Mouse (Mus musculus): Measurements from ENCODE around the gene Cnot10. TPM values are rescaled to one million over a fixed set of nuclear protein-coding genes. Genes with fewer than 3 reads are reported as not detected.

Gene Cnot10
- total and polyA plus RNA-seq, 3 experiments, result 42.4 to 143 (median 46.9) TPM

DNA sequence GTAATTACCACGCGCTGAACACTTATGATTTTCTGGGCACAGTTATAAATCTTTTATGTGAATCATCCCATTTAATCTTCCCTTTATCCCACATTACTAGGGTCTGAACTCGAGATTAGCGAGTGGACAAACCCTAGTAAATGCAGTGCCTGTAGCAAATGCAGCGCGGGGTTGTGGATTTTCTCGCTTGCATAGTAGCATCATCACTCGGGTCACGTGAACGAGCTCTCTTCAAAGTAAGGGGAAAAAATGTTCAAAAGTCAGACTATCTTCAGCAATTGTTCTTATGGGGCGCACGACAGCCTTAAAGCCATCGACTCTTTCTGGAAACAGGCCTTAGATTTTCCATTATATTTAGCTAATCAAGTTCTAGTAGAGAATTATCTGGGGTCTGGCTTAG is 47.7 kb upstream of the Cnot10 start:
- Histone ChIP-seq H3K9me3 (replicated peaks; ENCODE audit: insufficient read depth, low read length) (no peaks in the 10 kb centered on the region), H3K27ac (ENCODE audit: control insufficient read depth, low read depth, low read length) (no peak overlapping the region), H3K4me1 (ENCODE audit: control insufficient read depth in 1 of 2, insufficient read depth in 2 of 2, low read length in 2 of 2) (peaks cover 5 to 26% of the 10 kb centered on the region in 2 experiments), H3K27me3 (ENCODE audit: control insufficient read depth in 1 of 2, insufficient read depth in 2 of 2, low read length in 2 of 2) (no peaks in the 10 kb centered on the region), H3K9ac (ENCODE audit: control insufficient read depth, low read depth, low read length, poor library complexity, severe bottlenecking) (peak overlapping the region; percentile 95), H3K36me3 (ENCODE audit: control insufficient read depth in 1 of 2, insufficient read depth in 2 of 2, low read length in 2 of 2) (peaks cover 0 to 23% of the 10 kb centered on the region in 2 experiments; a peak in 3 of 4 replicates), H3K79me2 (ENCODE audit: control insufficient read depth, insufficient read depth, low read length, poor library complexity) (peaks cover 18% of the 10 kb centered on the region), H3K4me3 (ENCODE audit: control insufficient read depth in 1 of 2, insufficient read depth in 1 of 2, low read depth in 2 of 2, low read length in 2 of 2) (peak overlapping the region; percentile 86 to 94)
- DNase-seq (ENCODE audit: low read depth, low spot score), result no peak
- TF ChIP-seq ZKSCAN1 (IDR thresholded peaks at IDR 0.05; ENCODE audit: low read depth, low read length) (no peak), TBP (IDR thresholded peaks at IDR 0.05; ENCODE audit: low read depth, low read length) (no peak), KAT2A (conservative IDR thresholded peaks at IDR 0.05; ENCODE audit: low read depth, low read length) (no peak), ZC3H11A (IDR thresholded peaks at IDR 0.05; ENCODE audit: low read depth, low read length) (no peak), TAL1 (IDR thresholded peaks at IDR 0.05; ENCODE audit: low read length) (no peak), TCF12 (IDR thresholded peaks at IDR 0.05; ENCODE audit: low read depth, low read length) (no peak), MYC (IDR thresholded peaks at IDR 0.05; ENCODE audit: low read depth, low read length) (no peak), CHD2 (IDR thresholded peaks at IDR 0.05; ENCODE audit: low read length) (no peak), BHLHE40 (IDR thresholded peaks at IDR 0.05; ENCODE audit: borderline replicate concordance, low read depth, low read length) (no peak), NELFE (IDR thresholded peaks at IDR 0.05; ENCODE audit: low read depth, low read length) (no peak), GATA1 (IDR thresholded peaks at IDR 0.05; ENCODE audit: low read depth, low read length) (no peak), USF1 (IDR thresholded peaks at IDR 0.05; ENCODE audit: low read depth, low read length) (no peak), POLR2AphosphoS5 (IDR thresholded peaks at IDR 0.05; ENCODE audit: borderline replicate concordance, low read depth, low read length) (no peak)

DNA sequence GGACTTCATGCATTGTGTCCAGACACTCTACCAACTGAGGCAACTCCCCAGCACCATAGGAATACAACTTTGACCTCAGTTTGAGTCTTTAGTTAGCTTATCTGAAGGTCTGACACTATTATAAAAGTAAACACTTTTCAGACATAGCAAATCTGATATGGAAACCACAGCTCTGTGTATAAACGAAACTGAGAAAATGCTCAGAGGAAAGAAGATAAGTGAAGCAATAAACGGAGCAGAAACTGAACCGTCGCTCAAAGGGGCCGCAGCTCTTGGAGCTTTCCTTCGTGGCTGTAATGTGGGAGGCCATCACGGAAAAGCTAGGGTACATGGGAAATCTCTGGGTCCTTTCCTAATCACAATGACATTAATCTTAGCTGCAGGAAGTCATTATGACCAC is 46.3 kb upstream of the Cnot10 start:
- Histone ChIP-seq H3K27ac (ENCODE audit: control insufficient read depth, low read depth, low read length) (peak overlapping the region; percentile 77), H3K36me3 (ENCODE audit: control insufficient read depth in 1 of 2, insufficient read depth in 2 of 2, low read length in 2 of 2) (peaks cover 0 to 30% of the 10 kb centered on the region in 2 experiments; a peak in 2 of 4 replicates), H3K9me3 (replicated peaks; ENCODE audit: insufficient read depth, low read length) (no peaks in the 10 kb centered on the region), H3K79me2 (ENCODE audit: control insufficient read depth, insufficient read depth, low read length, poor library complexity) (peaks cover 18% of the 10 kb centered on the region), H3K4me3 (ENCODE audit: control insufficient read depth in 1 of 2, insufficient read depth in 1 of 2, low read depth in 2 of 2, low read length in 2 of 2) (peak overlapping the region; percentile 18 to 50), H3K9ac (ENCODE audit: control insufficient read depth, low read depth, low read length, poor library complexity, severe bottlenecking) (peak overlapping the region; percentile 46), H3K4me1 (ENCODE audit: control insufficient read depth in 1 of 2, insufficient read depth in 2 of 2, low read length in 2 of 2) (peaks cover 7 to 33% of the 10 kb centered on the region in 2 experiments), H3K27me3 (ENCODE audit: control insufficient read depth in 1 of 2, insufficient read depth in 2 of 2, low read length in 2 of 2) (no peaks in the 10 kb centered on the region)
- DNase-seq (ENCODE audit: low read depth, low spot score), result peak; percentile 62
- TF ChIP-seq RAD21 (IDR thresholded peaks at IDR 0.05; ENCODE audit: low read depth, low read length) (no peak), GABPA (IDR thresholded peaks at IDR 0.05; ENCODE audit: low read depth, low read length) (no peak), NRF1 (IDR thresholded peaks at IDR 0.05; ENCODE audit: insufficient read depth, low read depth, low read length, poor library complexity, severe bottlenecking) (no peak), MAZ (IDR thresholded peaks at IDR 0.05; ENCODE audit: low read depth, low read length) (no peak), MEF2A (IDR thresholded peaks at IDR 0.05; ENCODE audit: extremely low read depth, insufficient replicate concordance, low read depth, low read length, poor library complexity, severe bottlenecking) (peak; percentile 40; the same call in 1 of the 2 replicates), MYC (IDR thresholded peaks at IDR 0.05; ENCODE audit: low read depth, low read length) (no peak), UBTF (IDR thresholded peaks at IDR 0.05; ENCODE audit: borderline replicate concordance, insufficient read depth, low read depth, low read length) (no peak), ETS1 (IDR thresholded peaks at IDR 0.05; ENCODE audit: low read depth, low read length) (peak; percentile 89), EP300 (IDR thresholded peaks at IDR 0.05; ENCODE audit: low read depth in 1 of 2, low read length in 2 of 2) (peak; percentile 77 to 84), USF1 (IDR thresholded peaks at IDR 0.05; ENCODE audit: low read depth, low read length) (no peak), ZKSCAN1 (IDR thresholded peaks at IDR 0.05; ENCODE audit: low read depth, low read length) (no peak), RCOR1 (IDR thresholded peaks at IDR 0.05; ENCODE audit: low read depth, low read length) (peak; percentile 84), TCF12 (IDR thresholded peaks at IDR 0.05; ENCODE audit: low read depth, low read length) (peak; percentile 63; the same call in 1 of the 2 replicates), E2F4 (IDR thresholded peaks at IDR 0.05; ENCODE audit: borderline replicate concordance, low read depth, low read length) (no peak), BHLHE40 (IDR thresholded peaks at IDR 0.05; ENCODE audit: borderline replicate concordance, low read depth, low read length) (no peak), MYB (IDR thresholded peaks at IDR 0.05; ENCODE audit: low read depth, low read length) (peak; percentile 44; the same call in 1 of the 2 replicates), GATA1 (IDR thresholded peaks at IDR 0.05; ENCODE audit: low read depth, low read length) (peak; percentile 93), USF2 (IDR thresholded peaks at IDR 0.05; ENCODE audit: borderline replicate concordance in 1 of 2, insufficient read depth in 1 of 2, low read depth in 1 of 2, low read length in 2 of 2) (no peak), TBP (IDR thresholded peaks at IDR 0.05; ENCODE audit: low read depth, low read length) (no peak), MXI1 (IDR thresholded peaks at IDR 0.05; ENCODE audit: low read depth, low read length) (peak; percentile 39; the same call in 1 of the 2 replicates), KAT2A (conservative IDR thresholded peaks at IDR 0.05; ENCODE audit: low read depth, low read length) (no peak), HCFC1 (IDR thresholded peaks at IDR 0.05; ENCODE audit: low read depth, low read length) (peak; percentile 54; the same call in 1 of the 2 replicates), CHD1 (IDR thresholded peaks at IDR 0.05; ENCODE audit: low read depth, low read length) (no peak), SMC3 (IDR thresholded peaks at IDR 0.05; ENCODE audit: low read depth, low read length) (no peak)
